Mouse (Mus musculus) CH12.LX (cell line): ENCODE measurements at regions not wholly inside any gene's neighbourhood (a gene's known extent, or its start where the extent isn't known, plus 50 kb on each side); places are given as distances from the start of the nearest gene placed in this dataset.
"Not testable (repeated sequence)": the region's sequence is repeated elsewhere in the genome, so short reads cannot be mapped to it uniquely, and the experiment has no call there.

Experiments used
- DNase-seq: peaks from one replicate; pipeline ENCODE4 v3.0.0-alpha.2; 2013; ENCODE audit errors: extremely low read depth
- H3K27ac ChIP-seq: 2 replicates; pipeline ENCODE4 v1.5.1; 2012; ENCODE audit warnings: low read depth, mild to moderate bottlenecking, control low read depth, moderate library complexity; ENCODE audit not compliant: insufficient read depth
- H3K27me3 ChIP-seq: replicated peaks from 2 replicates; pipeline ENCODE3; 2012; ENCODE audit warnings: inconsistent platforms
- H3K36me3 ChIP-seq, 2 experiments: replicated peaks in 1 of 2; 2 replicates each; pipeline versions ENCODE3 to v1.6.1; 2012; ENCODE audit warnings: inconsistent platforms in 1 of 2, low read length in 1 of 2, mild to moderate bottlenecking in 1 of 2, mixed read lengths in 1 of 2, moderate library complexity in 1 of 2; ENCODE audit not compliant: control insufficient read depth in 1 of 2, insufficient read depth in 1 of 2
- H3K4me1 ChIP-seq, 2 experiments: 2 replicates each; pipeline ENCODE4 v1.6.1; 2012; ENCODE audit warnings: inconsistent platforms in 1 of 2, moderate library complexity in 1 of 2; ENCODE audit not compliant: insufficient read depth in 2 of 2, control insufficient read depth in 1 of 2
- H3K4me2 ChIP-seq: 2 replicates; pipeline ENCODE4 v1.6.1; 2012; ENCODE audit warnings: low read depth, mild to moderate bottlenecking, control low read depth; ENCODE audit not compliant: poor library complexity, insufficient read depth, severe bottlenecking
- H3K4me3 ChIP-seq, 3 experiments: fragments of 150-350 bp in 1 of 3; sonication (generic) in 1 of 3; replicated peaks in 1 of 3; 2 replicates each; pipeline versions ENCODE3 to v1.5.1; 2011 to 2012; ENCODE audit warnings: low read depth in 2 of 3, low read length in 2 of 3, mild to moderate bottlenecking in 2 of 3, moderate library complexity in 2 of 3, control low read depth in 1 of 3, improper control_type of control experiment in 1 of 3, inconsistent platforms in 1 of 3, mixed read lengths in 1 of 3; ENCODE audit not compliant: poor library complexity in 1 of 3
- H3K79me2 ChIP-seq: replicated peaks from 2 replicates; pipeline ENCODE4 v1.6.1; 2012; ENCODE audit warnings: mild to moderate bottlenecking, moderate library complexity; ENCODE audit not compliant: control insufficient read depth, poor library complexity, insufficient read depth, severe bottlenecking; ENCODE audit errors: extremely low read depth
- H3K9ac ChIP-seq: 2 replicates; pipeline ENCODE4 v1.6.1; 2012; ENCODE audit warnings: low read depth, mild to moderate bottlenecking, control low read depth, moderate library complexity; ENCODE audit not compliant: insufficient read depth
- H3K9me3 ChIP-seq: replicated peaks from 2 replicates; pipeline ENCODE3; 2012; ENCODE audit warnings: low read length, inconsistent platforms, mixed read lengths
- CHD2 ChIP-seq: IDR thresholded peaks from 2 replicates; pipeline ENCODE4 v1.6.1; 2011; ENCODE audit warnings: low read length, improper control_type of control experiment
- CTCF ChIP-seq, 2 experiments: IDR thresholded peaks in 1 of 2; conservative IDR thresholded peaks in 1 of 2; 2 replicates each; pipeline ENCODE4 v1.5.1; 2011 to 2012; ENCODE audit warnings: low read depth in 2 of 2, low read length in 2 of 2, improper control_type of control experiment in 1 of 2, inconsistent platforms in 1 of 2, mild to moderate bottlenecking in 1 of 2, moderate library complexity in 1 of 2
- E2F4 ChIP-seq: IDR thresholded peaks from 2 replicates; pipeline ENCODE4 v1.6.1; 2011; ENCODE audit warnings: low read depth, low read length, improper control_type of control experiment; ENCODE audit not compliant: insufficient replicate concordance
- ELF1 ChIP-seq: IDR thresholded peaks from 2 replicates; pipeline ENCODE4 v1.6.1; 2014; ENCODE audit warnings: low read depth, mild to moderate bottlenecking, inconsistent platforms, low read length, improper control_type of control experiment
- EP300 ChIP-seq: IDR thresholded peaks from 2 replicates; pipeline ENCODE4 v1.6.1; 2011; ENCODE audit warnings: low read length, improper control_type of control experiment
- IRF4 ChIP-seq: IDR thresholded peaks from 2 replicates; pipeline ENCODE4 v1.6.1; 2014; ENCODE audit warnings: low read depth, mild to moderate bottlenecking, inconsistent platforms, low read length, improper control_type of control experiment
- JUN ChIP-seq: IDR thresholded peaks from 2 replicates; pipeline ENCODE4 v1.6.1; 2011; ENCODE audit warnings: low read depth, mild to moderate bottlenecking, low read length, improper control_type of control experiment, moderate library complexity; ENCODE audit not compliant: insufficient read depth
- KAT2A ChIP-seq: IDR thresholded peaks from 2 replicates; pipeline ENCODE4 v1.6.1; 2012; ENCODE audit warnings: low read length, improper control_type of control experiment, inconsistent platforms; ENCODE audit not compliant: insufficient replicate concordance
- MAFK ChIP-seq: IDR thresholded peaks from 2 replicates; pipeline ENCODE4 v1.6.1; 2011; ENCODE audit warnings: low read length, improper control_type of control experiment; ENCODE audit not compliant: insufficient replicate concordance
- MAX ChIP-seq: IDR thresholded peaks from 2 replicates; pipeline ENCODE4 v1.6.1; 2011; ENCODE audit warnings: low read length, improper control_type of control experiment
- MAZ ChIP-seq: IDR thresholded peaks from 2 replicates; pipeline ENCODE4 v1.6.1; 2012; ENCODE audit warnings: low read depth, mild to moderate bottlenecking, inconsistent platforms, low read length, improper control_type of control experiment, moderate library complexity
- MYC ChIP-seq: IDR thresholded peaks from 2 replicates; pipeline ENCODE4 v1.6.1; 2011; ENCODE audit warnings: low read depth, mild to moderate bottlenecking, improper control_type of control experiment, low read length
- NELFE ChIP-seq: IDR thresholded peaks from 2 replicates; pipeline ENCODE4 v1.6.1; 2011; ENCODE audit warnings: low read depth, low read length, improper control_type of control experiment
- NRF1 ChIP-seq: IDR thresholded peaks from 2 replicates; pipeline ENCODE4 v1.6.1; 2014; ENCODE audit warnings: low read depth, mild to moderate bottlenecking, inconsistent platforms, low read length, improper control_type of control experiment, moderate library complexity
- PAX5 ChIP-seq: IDR thresholded peaks from 2 replicates; pipeline ENCODE4 v1.6.1; 2012; ENCODE audit warnings: low read length, inconsistent platforms, mixed read lengths
- POLR2AphosphoS2 ChIP-seq: IDR thresholded peaks from 2 replicates; pipeline ENCODE4 v1.6.1; 2011; ENCODE audit warnings: low read depth, low read length, improper control_type of control experiment
- RCOR1 ChIP-seq: conservative IDR thresholded peaks from 2 replicates; pipeline ENCODE4 v1.6.1; 2012; ENCODE audit warnings: low read depth, mild to moderate bottlenecking, inconsistent platforms, low read length, improper control_type of control experiment
- SIN3A ChIP-seq: IDR thresholded peaks from 2 replicates; pipeline ENCODE4 v1.6.1; 2012; ENCODE audit warnings: low read length, improper control_type of control experiment, inconsistent platforms
- TBP ChIP-seq: conservative IDR thresholded peaks from 2 replicates; pipeline ENCODE4 v1.6.1; 2011; ENCODE audit warnings: low read depth, low read length, improper control_type of control experiment
- TCF12 ChIP-seq: IDR thresholded peaks from 2 replicates; pipeline ENCODE4 v1.6.1; 2014; ENCODE audit warnings: low read depth, mild to moderate bottlenecking, inconsistent platforms, low read length, improper control_type of control experiment
- UBTF ChIP-seq: IDR thresholded peaks from 2 replicates; pipeline ENCODE4 v1.6.1; 2012; ENCODE audit warnings: low read depth, mild to moderate bottlenecking, inconsistent platforms, low read length, improper control_type of control experiment, moderate library complexity
- USF1 ChIP-seq: IDR thresholded peaks from 2 replicates; pipeline ENCODE4 v1.6.1; 2014; ENCODE audit warnings: low read depth, mild to moderate bottlenecking, inconsistent platforms, low read length, improper control_type of control experiment
- USF2 ChIP-seq: conservative IDR thresholded peaks from 2 replicates; pipeline ENCODE4 v1.6.1; 2011; ENCODE audit warnings: low read depth, low read length, improper control_type of control experiment
- ZC3H11A ChIP-seq: IDR thresholded peaks from 2 replicates; pipeline ENCODE4 v1.6.1; 2012; ENCODE audit warnings: low read depth, mild to moderate bottlenecking, inconsistent platforms, low read length, improper control_type of control experiment
- ZKSCAN1 ChIP-seq: IDR thresholded peaks from 2 replicates; pipeline ENCODE4 v1.6.1; 2012; ENCODE audit warnings: low read depth, inconsistent platforms, low read length, improper control_type of control experiment, borderline replicate concordance
- ZMIZ1 ChIP-seq: IDR thresholded peaks from 2 replicates; pipeline ENCODE4 v1.6.1; 2012; ENCODE audit warnings: low read depth, mild to moderate bottlenecking, inconsistent platforms, low read length, improper control_type of control experiment
- ZNF384 ChIP-seq: IDR thresholded peaks from 2 replicates; pipeline ENCODE4 v1.6.1; 2012; ENCODE audit warnings: low read depth, low read length, improper control_type of control experiment, inconsistent platforms
- dilution Hi-C: fragments of 300-500 bp; cut with MboI; formaldehyde crosslinking; loops from 2 replicates; pipeline ENCODE4 v1.14.3; 2020; ENCODE audit warnings: low sequenced_read_pairs; ENCODE audit not compliant: extremely low pct_unique_long_range_greater_than_20kb, extremely low pct_ligation_motif_present
- in situ Hi-C: fragments of 300-500 bp; cut with MboI; formaldehyde crosslinking; loops from 3 replicates; pipeline ENCODE4 v1.14.3; 2019; ENCODE audit warnings: low sequenced_read_pairs, low pct_ligation_motif_present, low pct_unique_long_range_greater_than_20kb, mixed read lengths

DNA sequence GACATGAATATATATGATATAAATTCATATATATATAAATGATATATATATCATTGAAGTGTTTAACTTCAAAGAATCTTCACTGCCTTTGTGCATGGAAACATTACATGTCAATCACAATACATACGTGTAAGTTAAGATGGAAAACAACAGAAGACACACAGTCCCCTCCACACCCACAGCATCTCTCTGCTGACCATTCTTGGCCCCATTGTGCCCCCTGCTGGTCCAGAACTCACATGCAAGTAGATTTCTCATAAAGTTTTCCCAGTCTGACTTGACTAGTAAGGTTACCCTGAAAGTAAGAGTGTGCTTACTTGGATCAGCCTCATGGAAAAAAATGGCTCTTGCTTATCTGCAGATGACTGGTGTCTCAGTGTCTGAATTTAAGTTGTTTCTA is 926.3 kb upstream of the Zfp386 start:
- H3K4me3 ChIP-seq, result no peak overlapping the region
- no peak overlapping the region for H3K4me2 ChIP-seq
- no peaks in the 10 kb centered on the region for H3K27me3 ChIP-seq
- no peaks in the 10 kb centered on the region for H3K9me3 ChIP-seq
- no peaks in the 10 kb centered on the region for H3K36me3 ChIP-seq
- DNase-seq, result no peak
- TF ChIP-seq ZMIZ1 (no peak), MAX (no peak), CHD2 (no peak), ZNF384 (no peak), EP300 (no peak), MAFK (no peak), JUN (no peak), ZKSCAN1 (no peak), MYC (no peak), TCF12 (no peak), ELF1 (no peak), UBTF (no peak), MAZ (no peak), ZC3H11A (no peak), NRF1 (no peak), PAX5 (no peak), POLR2AphosphoS2 (no peak), USF1 (no peak)
- H3K9ac ChIP-seq, result no peak overlapping the region
- H3K79me2 ChIP-seq, result no peaks in the 10 kb centered on the region
- no peaks in the 10 kb centered on the region for H3K4me1 ChIP-seq
- dilution Hi-C loops (no loop called here), in situ Hi-C loops (no loop called here)
- H3K27ac ChIP-seq, result no peak overlapping the region

DNA sequence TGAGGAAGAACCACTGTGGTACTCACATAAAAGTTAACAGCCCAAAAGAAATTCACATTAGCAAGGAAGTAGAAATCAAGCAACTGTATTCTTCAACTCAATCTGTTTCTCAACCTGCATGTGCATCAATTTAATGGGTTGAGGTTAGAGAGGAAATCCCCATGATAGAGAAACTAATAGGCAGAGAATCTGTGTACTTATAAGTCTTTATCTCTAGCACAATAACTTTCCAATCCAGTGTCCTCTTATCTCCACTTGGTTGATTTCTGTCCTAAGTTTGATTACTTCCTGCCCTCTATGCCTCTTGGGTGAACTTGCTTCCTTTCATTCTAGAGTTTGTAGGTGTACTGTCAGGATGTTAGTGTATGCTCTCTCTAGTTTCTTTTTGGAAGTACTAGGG is 925.6 kb upstream of the Zfp386 start:
- Histone ChIP-seq H3K9me3 (no peaks in the 10 kb centered on the region), H3K79me2 (no peaks in the 10 kb centered on the region), H3K4me2 (no peak overlapping the region), H3K4me1 (no peaks in the 10 kb centered on the region), H3K27ac (no peak overlapping the region), H3K36me3 (no peaks in the 10 kb centered on the region), H3K9ac (no peak overlapping the region), H3K27me3 (no peaks in the 10 kb centered on the region), H3K4me3 (no peak overlapping the region)
- no peak for TF ChIP-seq CTCF (conservative IDR thresholded peaks at IDR 0.05 in 1 of 2, IDR thresholded peaks at IDR 0.05 in 1 of 2; ENCODE audit: low read depth in 2 of 2, low read length in 2 of 2)
- no peak for TF ChIP-seq NRF1
- no peak for TF ChIP-seq RCOR1
- no peak for TF ChIP-seq SIN3A
- no peak for TF ChIP-seq TCF12
- TF ChIP-seq TBP, result no peak
- no peak for TF ChIP-seq NELFE
- no peak for TF ChIP-seq USF1
- no peak for TF ChIP-seq IRF4
- no peak for TF ChIP-seq KAT2A
- no peak for TF ChIP-seq USF2
- no peak for TF ChIP-seq E2F4
- no peak for DNase-seq
- in situ Hi-C loops (no loop called here), dilution Hi-C loops (no loop called here)

- in situ Hi-C loops, H3K27ac ChIP-seq, H3K4me2 ChIP-seq, H3K4me3 ChIP-seq, H3K27me3 ChIP-seq, DNase-seq, H3K79me2 ChIP-seq, H3K9ac ChIP-seq, dilution Hi-C loops, H3K36me3 ChIP-seq, H3K9me3 ChIP-seq, H3K4me1 ChIP-seq: not testable (repeated sequence)
Measured at GRCm38 (mm10) chr12:115132930-115133329, 914.6 kb upstream of the Zfp386 start.
